Mouse (Mus musculus): Measurements from ENCODE around the gene Borcs8. TPM values are rescaled to one million over a fixed set of nuclear protein-coding genes. Genes with fewer than 3 reads are reported as not detected.

The Borcs8 gene
- polyA plus RNA-seq, 1 experiment = 77.1 TPM

DNA sequence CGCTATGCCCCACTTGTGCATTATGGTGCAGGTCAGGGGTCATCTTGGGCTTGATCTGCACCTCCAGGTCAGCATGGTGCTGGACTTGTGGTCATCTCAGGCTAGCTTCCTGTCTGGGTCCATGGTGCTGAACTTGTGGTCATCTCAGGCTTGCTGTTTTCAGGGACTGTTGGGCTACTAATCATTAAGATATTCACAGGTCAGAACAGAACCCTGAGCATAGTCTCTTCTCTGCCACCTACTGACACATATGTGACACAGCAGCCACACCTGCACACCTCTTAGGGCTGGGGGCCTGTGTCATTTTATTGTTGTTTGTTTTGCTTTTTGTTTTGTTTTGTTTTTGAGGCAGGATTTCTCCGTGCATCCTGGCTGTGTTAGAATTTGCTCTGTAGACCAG is 16.4 kb upstream of the Borcs8 start:
- H3K27ac ChIP-seq (replicated peaks; ENCODE audit: low read depth, low read length) = no peak overlapping the region
- no peak overlapping the region for H3K4me3 ChIP-seq (ENCODE audit: insufficient read depth, low read depth, low read length)
- H3K4me1 ChIP-seq (ENCODE audit: control insufficient read depth, insufficient read depth, insufficient read length, low read length) = no peaks in the 10 kb centered on the region

- H3K4me3 ChIP-seq (ENCODE audit: insufficient read depth, low read depth, low read length) = no peak overlapping the region
- peaks cover under 1% of the 10 kb centered on the region; the same call in 1 of the 2 replicates for H3K4me1 ChIP-seq (ENCODE audit: control insufficient read depth, insufficient read depth, insufficient read length, low read length)
- H3K27ac ChIP-seq (replicated peaks; ENCODE audit: low read depth, low read length) = no peak overlapping the region
Measured at GRCm38 (mm10) chr8:70124992-70125391, 14.3 kb upstream of the Borcs8 start.

DNA sequence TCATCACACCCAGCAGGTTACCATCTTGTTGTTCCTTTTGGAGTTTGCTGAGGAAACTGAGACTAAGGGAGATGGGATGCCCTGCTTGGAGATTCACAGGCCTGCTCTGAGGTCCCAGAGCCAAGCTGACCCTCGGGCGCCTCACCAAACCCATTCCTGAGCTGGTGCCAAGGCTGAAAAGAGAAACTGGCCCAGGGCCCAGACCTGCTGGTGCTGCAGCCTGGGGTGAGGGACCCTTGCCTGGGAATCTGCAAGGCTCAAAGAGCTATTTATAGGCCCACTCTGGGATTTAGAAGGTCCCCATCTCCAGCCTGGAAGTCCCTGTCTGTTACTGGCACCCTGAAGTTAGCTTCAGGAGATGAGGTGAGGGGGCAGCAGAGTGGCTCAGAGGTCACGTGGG is 10.9 kb upstream of the Borcs8 start:
- Histone ChIP-seq H3K4me3 (ENCODE audit: insufficient read depth, low read depth, low read length) (no peak overlapping the region), H3K27ac (replicated peaks; ENCODE audit: low read depth, low read length) (no peak overlapping the region; the same call in 1 of the 2 replicates), H3K4me1 (ENCODE audit: control insufficient read depth, insufficient read depth, insufficient read length, low read length) (peaks cover 13% of the 10 kb centered on the region)

GRCm38 (mm10) chr8:70129309-70129952 is 9.9 kb upstream of the Borcs8 start:
- peak overlapping the region; percentile 93 for H3K27ac ChIP-seq (replicated peaks; ENCODE audit: low read depth, low read length)
- peaks cover 13% of the 10 kb centered on the region for H3K4me1 ChIP-seq (ENCODE audit: control insufficient read depth, insufficient read depth, insufficient read length, low read length)
- H3K4me3 ChIP-seq (ENCODE audit: insufficient read depth, low read depth, low read length) = no peak overlapping the region

DNA sequence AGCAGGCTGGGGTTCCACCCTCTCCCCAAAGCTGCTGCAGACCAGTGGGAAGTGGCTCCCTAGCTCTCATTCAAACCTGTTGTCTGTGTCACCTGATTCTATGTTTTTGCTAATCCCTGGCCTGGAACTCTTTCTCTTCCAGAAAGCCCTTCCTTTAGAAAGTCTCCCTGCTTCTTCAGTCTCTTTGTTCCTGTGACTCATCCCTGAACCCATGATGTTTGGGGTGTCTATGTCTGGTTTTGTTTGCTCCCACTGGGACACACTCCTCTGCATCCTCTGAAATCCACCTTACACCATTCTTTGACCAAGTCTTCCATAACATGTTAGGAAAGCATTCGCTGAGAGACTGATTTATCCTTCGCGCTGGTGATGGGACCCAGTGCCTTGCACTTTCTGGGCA is 9.2 kb upstream of the Borcs8 start:
- H3K27ac ChIP-seq (replicated peaks; ENCODE audit: low read depth, low read length) = peak overlapping the region; percentile 46

DNA sequence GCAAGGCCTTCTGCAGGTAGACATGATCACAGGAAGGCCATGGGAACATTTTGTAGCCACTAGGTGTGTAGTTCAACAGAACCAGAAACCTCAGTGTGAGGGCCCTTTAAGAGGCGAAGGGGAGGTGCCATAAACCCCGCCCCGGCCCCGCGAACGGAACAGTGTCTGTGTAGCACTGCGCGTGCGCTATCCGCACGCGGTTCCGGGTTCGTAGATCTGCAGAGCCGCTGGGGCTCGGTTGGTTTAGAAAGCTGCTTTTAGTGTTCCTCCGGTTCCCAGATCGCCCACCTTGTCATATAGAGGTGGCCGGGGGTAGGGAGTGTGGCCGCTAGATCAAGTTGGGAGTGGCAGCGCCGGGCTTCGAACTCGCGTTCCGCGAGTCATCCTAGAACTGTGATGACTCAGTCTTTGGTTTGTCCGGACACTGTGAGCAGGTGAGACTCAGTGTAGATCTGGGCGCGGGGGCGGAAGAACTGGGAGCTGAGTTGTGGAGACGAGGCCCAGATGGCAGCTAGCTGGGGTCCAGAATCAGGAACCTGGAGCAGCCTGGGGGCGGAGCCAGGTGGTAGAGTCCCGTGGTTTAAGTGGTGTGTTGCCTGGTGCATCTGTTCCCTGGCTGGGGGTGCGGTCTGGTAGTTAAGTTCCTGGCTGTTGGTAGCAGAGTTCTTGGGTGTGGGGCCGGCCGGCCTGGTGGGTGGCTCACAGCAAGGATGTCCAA is 8.0 kb upstream of the Borcs8 start, which contains the start of gene Nr2c2ap:
Nr2c2ap (plus strand) TSS at position 168 of the 718 bp plus-strand sequence.
- H3K4me1 ChIP-seq (ENCODE audit: control insufficient read depth, insufficient read depth, insufficient read length, low read length) = peaks cover 13% of the 10 kb centered on the region
- H3K4me3 ChIP-seq (ENCODE audit: insufficient read depth, low read depth, low read length) = peak within 1 kb of the TSS; percentile 70
- peak within 1 kb of the TSS; percentile 46 for H3K27ac ChIP-seq (replicated peaks; ENCODE audit: low read depth, low read length)

More for the DNA sequence above, 9.2 kb upstream of the Borcs8 start:
- Histone ChIP-seq H3K4me1 (ENCODE audit: control insufficient read depth, insufficient read depth, insufficient read length, low read length) (peaks cover 13% of the 10 kb centered on the region), H3K4me3 (ENCODE audit: insufficient read depth, low read depth, low read length) (no peak overlapping the region)

DNA sequence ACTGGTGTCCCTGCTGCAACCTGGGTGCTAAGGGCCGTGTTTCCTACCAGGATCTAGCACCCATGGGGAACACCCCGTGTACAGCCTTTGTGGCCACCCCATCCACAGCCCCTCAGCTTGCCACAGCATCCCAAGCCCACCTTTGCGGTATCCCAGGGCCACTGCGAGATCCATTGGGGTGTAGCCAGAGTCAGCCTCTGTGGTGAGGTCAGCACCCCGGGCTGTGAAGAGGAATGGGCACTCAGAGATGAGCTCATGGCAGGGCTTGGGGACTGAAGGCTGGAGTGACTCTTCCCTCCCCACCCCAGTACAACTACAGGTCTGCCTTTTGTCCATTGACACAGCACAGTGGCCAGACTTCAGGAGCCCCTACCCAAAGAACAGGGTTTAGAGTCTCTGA is 5.2 kb upstream of the Borcs8 start:
- H3K4me3 ChIP-seq (ENCODE audit: insufficient read depth, low read depth, low read length) = no peak overlapping the region
- H3K4me1 ChIP-seq (ENCODE audit: control insufficient read depth, insufficient read depth, insufficient read length, low read length) = peaks cover 13% of the 10 kb centered on the region
- H3K27ac ChIP-seq (replicated peaks; ENCODE audit: low read depth, low read length) = no peak overlapping the region

DNA sequence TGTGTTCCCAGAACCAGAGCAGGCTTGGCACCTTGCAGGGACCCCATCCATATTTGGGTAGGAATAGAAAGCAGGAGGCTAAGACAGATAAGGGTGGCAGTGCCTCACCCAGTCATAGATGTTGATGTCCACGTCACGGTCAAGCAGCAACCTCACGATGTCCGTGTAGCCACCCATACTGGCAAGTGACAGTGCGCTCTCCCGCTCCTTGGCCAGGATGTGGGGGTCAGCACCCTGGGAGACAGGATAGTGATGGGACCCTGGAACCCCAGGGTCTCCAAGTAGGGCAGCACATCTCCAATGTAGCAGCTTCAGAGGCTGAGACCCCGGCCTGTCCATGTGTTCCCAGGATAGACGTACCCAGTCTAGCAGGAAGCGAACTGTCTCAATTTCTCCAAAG is 4.4 kb upstream of the Borcs8 start:
- no peak overlapping the region for H3K27ac ChIP-seq (replicated peaks; ENCODE audit: low read depth, low read length)
- H3K4me1 ChIP-seq (ENCODE audit: control insufficient read depth, insufficient read depth, insufficient read length, low read length) = peaks cover 13% of the 10 kb centered on the region
- no peak overlapping the region for H3K4me3 ChIP-seq (ENCODE audit: insufficient read depth, low read depth, low read length)

DNA sequence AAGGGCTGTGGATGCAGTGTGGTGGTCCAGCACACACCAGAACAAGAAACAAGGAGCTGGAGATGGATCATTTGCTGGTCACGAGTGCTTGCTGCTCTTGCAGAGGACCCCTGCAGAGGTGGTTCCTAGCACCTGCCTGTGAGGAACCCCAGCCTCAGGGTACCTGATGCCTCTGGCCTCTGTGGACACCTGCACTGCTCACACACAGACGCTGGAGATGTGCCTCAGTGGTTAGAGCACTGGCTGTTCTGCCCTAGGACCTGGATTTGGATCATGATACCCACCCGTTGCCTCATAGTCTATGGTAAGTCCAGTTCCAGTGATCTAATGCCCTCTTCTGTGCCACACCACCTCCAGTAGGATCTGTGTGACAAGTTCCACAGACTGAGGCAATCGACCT is 2.7 kb upstream of the Borcs8 start:
- no peak overlapping the region for H3K4me3 ChIP-seq (ENCODE audit: insufficient read depth, low read depth, low read length)
- peaks cover 9% of the 10 kb centered on the region for H3K4me1 ChIP-seq (ENCODE audit: control insufficient read depth, insufficient read depth, insufficient read length, low read length)
- H3K27ac ChIP-seq (replicated peaks; ENCODE audit: low read depth, low read length) = no peak overlapping the region

GRCm38 (mm10) chr8:70137890-70138289 is 1.4 kb upstream of the Borcs8 start:
- peaks cover 5% of the 10 kb centered on the region for H3K4me1 ChIP-seq (ENCODE audit: control insufficient read depth, insufficient read depth, insufficient read length, low read length)
- peak overlapping the region; percentile 70; the same call in 1 of the 2 replicates for H3K4me3 ChIP-seq (ENCODE audit: insufficient read depth, low read depth, low read length)
- H3K27ac ChIP-seq (replicated peaks; ENCODE audit: low read depth, low read length) = no peak overlapping the region

- peak overlapping the region; percentile 75 for H3K27ac ChIP-seq (replicated peaks; ENCODE audit: low read depth, low read length)
- peaks cover 5% of the 10 kb centered on the region for H3K4me1 ChIP-seq (ENCODE audit: control insufficient read depth, insufficient read depth, insufficient read length, low read length)
- H3K4me3 ChIP-seq (ENCODE audit: insufficient read depth, low read depth, low read length) = peak overlapping the region; percentile 81
Measured at GRCm38 (mm10) chr8:70139981-70140380, 682 bp downstream of the Borcs8 start.

GRCm38 (mm10) chr8:70147678-70148607 is 8.6 kb downstream of the Borcs8 start:
- Histone ChIP-seq H3K4me3 (ENCODE audit: insufficient read depth, low read depth, low read length) (no peak overlapping the region), H3K27ac (replicated peaks; ENCODE audit: low read depth, low read length) (no peak overlapping the region), H3K4me1 (ENCODE audit: control insufficient read depth, insufficient read depth, insufficient read length, low read length) (no peaks in the 10 kb centered on the region)

- H3K4me3 ChIP-seq (ENCODE audit: insufficient read depth, low read depth, low read length) = no peak overlapping the region
- H3K4me1 ChIP-seq (ENCODE audit: control insufficient read depth, insufficient read depth, insufficient read length, low read length) = no peaks in the 10 kb centered on the region
- no peak overlapping the region for H3K27ac ChIP-seq (replicated peaks; ENCODE audit: low read depth, low read length)
Measured at GRCm38 (mm10) chr8:70150158-70150557, 10.9 kb downstream of the Borcs8 start.

DNA sequence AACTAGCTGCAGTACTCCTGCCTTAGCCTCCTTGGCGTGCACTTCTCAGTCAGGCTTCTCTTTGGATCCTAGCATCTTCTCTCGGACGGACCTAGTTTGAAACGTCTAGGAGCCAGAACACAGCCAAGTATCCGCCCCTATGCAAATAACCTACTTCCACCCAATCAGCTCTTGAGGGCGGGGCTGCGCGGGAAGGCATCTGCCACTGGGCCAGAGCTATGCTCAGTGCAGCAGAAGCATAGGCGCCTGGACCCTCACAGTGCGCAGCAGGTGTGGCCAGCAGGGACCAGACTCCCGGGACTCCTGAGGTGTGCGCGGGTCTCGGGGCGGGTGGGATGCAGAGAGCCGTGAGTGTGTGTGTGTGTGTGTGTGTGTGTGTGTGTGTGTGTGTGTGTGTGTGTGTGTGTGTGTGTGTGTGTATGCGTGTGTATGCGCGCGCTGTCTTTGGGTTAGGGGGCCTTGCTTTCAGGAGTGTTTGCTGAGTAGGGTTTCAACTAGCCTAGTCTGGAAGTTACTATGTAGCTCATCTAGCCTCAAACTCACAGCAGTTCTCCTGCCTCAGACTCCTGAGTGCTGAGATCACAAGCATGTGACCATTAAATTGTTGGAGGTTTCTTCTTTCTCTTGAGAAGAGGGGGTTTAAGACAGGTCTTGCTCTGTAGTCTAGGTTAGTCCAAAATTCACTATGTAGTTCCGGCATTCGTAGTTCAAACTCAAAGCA is 13.4 kb downstream of the Borcs8 start:
- no peaks in the 10 kb centered on the region for H3K4me1 ChIP-seq (ENCODE audit: control insufficient read depth, insufficient read depth, insufficient read length, low read length)
- H3K4me3 ChIP-seq (ENCODE audit: insufficient read depth, low read depth, low read length) = 0 out of 2 replicates have a peak overlapping the region, but pooled peaks have one; percentile 14
- no peak overlapping the region for H3K27ac ChIP-seq (replicated peaks; ENCODE audit: low read depth, low read length)

Data from brown adipose tissue, adult 24 weeks (tissue).